Mouse (Mus musculus) lung, postnatal 0 days (tissue): ENCODE results near the gene Gm30191.

ENCODE experiments used
- CTCF ChIP-seq: IDR thresholded peaks from 2 replicates; pipeline ENCODE4 v1.5.1; 2016; ENCODE audit warnings: antibody characterized with exemption, mild to moderate bottlenecking
- EP300 ChIP-seq: IDR thresholded peaks from 2 replicates; pipeline ENCODE4 v1.6.1; 2016; ENCODE audit warnings: antibody characterized with exemption, mild to moderate bottlenecking, control low read depth

DNA sequence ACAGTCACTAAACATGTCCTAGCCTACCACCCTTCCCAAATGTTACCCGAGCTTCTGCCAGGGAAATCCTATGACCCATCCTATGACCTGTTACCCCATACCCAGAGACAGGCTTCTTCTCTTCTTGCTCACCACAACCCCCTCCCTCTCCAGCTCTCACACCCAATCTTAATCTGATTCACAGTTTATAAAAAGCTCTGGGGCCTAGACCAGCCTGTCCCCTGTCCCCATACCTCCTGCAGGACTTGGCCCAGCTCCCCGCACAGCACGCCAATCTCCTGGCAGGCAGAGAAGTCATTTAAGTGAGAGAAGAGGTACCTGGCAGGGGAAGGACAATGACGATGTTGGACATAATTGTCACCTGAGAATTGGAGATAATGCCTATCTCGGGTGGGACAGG, 11.9 kb upstream of the Gm30191 start:
- TF ChIP-seq EP300, result no peak
- no peak for TF ChIP-seq CTCF
